Comparison of ENCODE assay signal across 8 mouse cellular contexts in the genomic region with DNA sequence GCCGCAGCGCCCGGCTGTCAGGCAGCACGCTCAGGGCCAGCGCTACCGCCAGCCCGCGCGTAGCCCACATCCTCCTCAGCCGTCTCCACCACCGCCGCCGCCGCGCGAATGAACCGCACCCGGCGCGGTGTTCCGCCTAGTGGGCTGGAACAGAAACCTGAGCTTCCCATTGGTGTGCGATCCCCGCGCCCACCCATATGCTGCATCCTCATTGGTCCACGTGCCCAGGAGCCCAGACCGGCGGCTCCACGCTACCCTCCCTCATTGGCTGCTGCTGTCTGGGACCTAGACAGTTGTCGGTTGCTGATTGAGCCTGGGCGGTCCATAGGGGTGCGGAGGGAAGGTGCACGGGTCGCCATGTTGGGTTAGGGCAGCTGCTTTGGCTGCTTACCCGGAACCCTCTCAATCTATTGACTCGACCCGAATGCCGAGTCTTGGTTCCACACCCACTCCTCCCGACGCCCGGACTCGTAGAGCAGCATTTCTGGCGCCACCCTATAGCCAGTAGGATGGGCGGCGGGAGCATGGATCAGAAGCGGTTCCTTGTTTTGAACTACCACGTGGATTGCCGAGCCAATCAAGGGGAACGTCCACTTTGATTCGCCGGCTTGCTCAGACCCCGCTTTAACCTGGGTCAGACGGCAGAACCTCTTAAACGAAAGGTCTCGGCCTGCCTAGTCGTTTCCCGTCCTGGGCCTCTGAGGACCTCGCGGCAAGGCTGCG. TPM values are rescaled to one million over a fixed set of nuclear protein-coding genes. Genes with fewer than 3 reads are reported as not detected.
DNase-seq lines count a peak whose midpoint lies in the region; ATAC-seq and TF ChIP-seq lines count a peak whose summit lies in the region.

Gene Manf, minus strand, starts transcription at position 151 of the 723 bp plus-strand sequence.

- H3K9me3 ChIP-seq in forebrain, embryonic 10.5 days = no peaks in the 10 kb centered on the region
- H3K9me3 ChIP-seq in heart, embryonic 15.5 days (replicated peaks) = no peaks in the 10 kb centered on the region
- no peaks in the 10 kb centered on the region for H3K9me3 ChIP-seq in liver, embryonic 14.5 days (ENCODE audit: control insufficient read depth, low read length)
- no peaks in the 10 kb centered on the region for H3K9me3 ChIP-seq in neural tube, embryonic 11.5 days (ENCODE audit: control insufficient read depth, low read length)
- no peaks in the 10 kb centered on the region for H3K9me3 ChIP-seq in stomach, postnatal 0 days (ENCODE audit: control insufficient read depth, low read length)

- under 1% methylated on average over 59 of the region's 59 CpGs for WGBS in forebrain, embryonic 10.5 days
- WGBS in heart, embryonic 15.5 days = under 1% methylated on average over 59 of the region's 59 CpGs
- WGBS in liver, embryonic 14.5 days (ENCODE audit: insufficient replicate concordance) = under 1% methylated on average over 59 of the region's 59 CpGs
- WGBS in neural tube, embryonic 11.5 days = under 1% methylated on average over 59 of the region's 59 CpGs
- under 1% methylated on average over 53 of the region's 59 CpGs for WGBS in stomach, postnatal 0 days

- no peak; the same call in 1 of the 2 replicates for TF ChIP-seq EP300 in liver, embryonic 14.5 days (IDR thresholded peaks at IDR 0.05; ENCODE audit: low read depth)
- TF ChIP-seq EP300 in stomach, postnatal 0 days (optimal IDR thresholded peaks at IDR 0.05) = no peak

- DNase-seq in CD8-positive naive resting alpha-beta T cell, adult 2 months (ENCODE audit: low read depth in 2 of 2, low spot score in 2 of 2) = peak; percentile 95 to 97
- DNase-seq in c-Kit-positive CD71-negative TER-119-negative erythroid progenitor cells, embryonic 14.5 days (ENCODE audit: low read depth) = peak; percentile 93
- DNase-seq in forebrain, embryonic 10.5 days (ENCODE audit: extremely low spot score, low spot score) = peak; percentile 98
- DNase-seq in kidney, postnatal 25 days = peak; percentile 98 to 100
- DNase-seq in liver, embryonic 14.5 days (ENCODE audit: low read depth in 3 of 3, low spot score in 3 of 3) = peak; percentile 98 to 99 (median 98)
- peak; percentile 98 for DNase-seq in neural tube, embryonic 11.5 days (ENCODE audit: low spot score)
- DNase-seq in stomach, postnatal 0 days (ENCODE audit: low spot score) = peak; percentile 98

- peak within 1 kb of the TSS; percentile 92 for H3K9ac ChIP-seq in heart, embryonic 15.5 days
- peak within 1 kb of the TSS; percentile 95 for H3K9ac ChIP-seq in liver, embryonic 14.5 days (replicated peaks)
- peak within 1 kb of the TSS; percentile 97 for H3K9ac ChIP-seq in neural tube, embryonic 11.5 days (ENCODE audit: low read length)
- H3K9ac ChIP-seq in stomach, postnatal 0 days (ENCODE audit: low read length) = peak within 1 kb of the TSS; percentile 89

- TF ChIP-seq CTCF in liver, embryonic 14.5 days (IDR thresholded peaks at IDR 0.05; ENCODE audit: low read depth) = peak; percentile 35
- peak; percentile 49 for TF ChIP-seq CTCF in stomach, postnatal 0 days (IDR thresholded peaks at IDR 0.05; ENCODE audit: low read depth)

- peaks cover 49% of the 10 kb centered on the region for H3K36me3 ChIP-seq in forebrain, embryonic 10.5 days (replicated peaks)
- peaks cover 24% of the 10 kb centered on the region for H3K36me3 ChIP-seq in heart, embryonic 15.5 days
- H3K36me3 ChIP-seq in liver, embryonic 14.5 days (replicated peaks; ENCODE audit: control insufficient read depth, insufficient read depth, low read depth) = peaks cover 28% of the 10 kb centered on the region
- peaks cover 13% of the 10 kb centered on the region for H3K36me3 ChIP-seq in neural tube, embryonic 11.5 days (ENCODE audit: control insufficient read depth, insufficient read depth, low read length)
- H3K36me3 ChIP-seq in stomach, postnatal 0 days (ENCODE audit: control insufficient read depth, insufficient read depth, low read length) = 0 out of 2 replicates have a peak, but pooled peaks cover 3% of the 10 kb centered on the region

- H3K27ac ChIP-seq in forebrain, embryonic 10.5 days = peak within 1 kb of the TSS; percentile 95
- H3K27ac ChIP-seq in heart, embryonic 15.5 days = peak within 1 kb of the TSS; percentile 97
- H3K27ac ChIP-seq in liver, embryonic 14.5 days = peak within 1 kb of the TSS; percentile 83
- peak within 1 kb of the TSS; percentile 89 for H3K27ac ChIP-seq in neural tube, embryonic 11.5 days (ENCODE audit: low read depth, low read length)
- peak within 1 kb of the TSS; percentile 96 for H3K27ac ChIP-seq in stomach, postnatal 0 days (replicated peaks)

- peak; percentile 98 for ATAC-seq in heart, embryonic 15.5 days (replicated peaks; ENCODE audit: insufficient number of reproducible peaks, insufficient read depth, low FRiP score, low read depth)
- ATAC-seq in liver, embryonic 14.5 days (ENCODE audit: insufficient read depth) = peak; percentile 94
- peak; percentile 99 for ATAC-seq in neural tube, embryonic 11.5 days (ENCODE audit: insufficient read depth, low FRiP score, low TSS enrichment)
- peak; percentile 98 for ATAC-seq in stomach, postnatal 0 days (ENCODE audit: low FRiP score, low TSS enrichment)

- H3K27me3 ChIP-seq in forebrain, embryonic 10.5 days (ENCODE audit: poor library complexity, severe bottlenecking) = no peaks in the 10 kb centered on the region
- H3K27me3 ChIP-seq in heart, embryonic 15.5 days = no peaks in the 10 kb centered on the region
- no peaks in the 10 kb centered on the region for H3K27me3 ChIP-seq in liver, embryonic 14.5 days (ENCODE audit: control insufficient read depth, insufficient read depth, low read length)
- H3K27me3 ChIP-seq in neural tube, embryonic 11.5 days (ENCODE audit: control insufficient read depth, insufficient read depth, low read length) = no peaks in the 10 kb centered on the region
- no peaks in the 10 kb centered on the region for H3K27me3 ChIP-seq in stomach, postnatal 0 days (ENCODE audit: control insufficient read depth, insufficient read depth, low read length)

- H3K4me3 ChIP-seq in forebrain, embryonic 10.5 days = peak within 1 kb of the TSS; percentile 86
- peak within 1 kb of the TSS; percentile 94 for H3K4me3 ChIP-seq in heart, embryonic 15.5 days
- H3K4me3 ChIP-seq in liver, embryonic 14.5 days (ENCODE audit: insufficient read depth in 1 of 2, low read depth in 2 of 2, low read length in 2 of 2) = peak within 1 kb of the TSS; percentile 84 to 95
- H3K4me3 ChIP-seq in neural tube, embryonic 11.5 days (ENCODE audit: low read depth, low read length) = peak within 1 kb of the TSS; percentile 92
- H3K4me3 ChIP-seq in stomach, postnatal 0 days (ENCODE audit: low read depth, low read length) = peak within 1 kb of the TSS; percentile 80

- H3K4me1 ChIP-seq in forebrain, embryonic 10.5 days = peaks cover 54% of the 10 kb centered on the region
- peaks cover 29% of the 10 kb centered on the region for H3K4me1 ChIP-seq in heart, embryonic 15.5 days (replicated peaks)
- H3K4me1 ChIP-seq in liver, embryonic 14.5 days (replicated peaks; ENCODE audit: control insufficient read depth in 2 of 2, insufficient read depth in 2 of 2, low read length in 1 of 2) = peaks cover 10 to 26% of the 10 kb centered on the region in 2 experiments
- H3K4me1 ChIP-seq in neural tube, embryonic 11.5 days (ENCODE audit: control insufficient read depth, insufficient read depth, low read length) = peaks cover 15% of the 10 kb centered on the region
- no peaks in the 10 kb centered on the region for H3K4me1 ChIP-seq in stomach, postnatal 0 days (replicated peaks; ENCODE audit: control insufficient read depth, insufficient read depth)

- peak within 1 kb of the TSS; percentile 85 for H3K4me2 ChIP-seq in heart, embryonic 15.5 days
- peak within 1 kb of the TSS; percentile 99 for H3K4me2 ChIP-seq in liver, embryonic 14.5 days (ENCODE audit: low read depth)
- H3K4me2 ChIP-seq in neural tube, embryonic 11.5 days (ENCODE audit: low read depth) = peak within 1 kb of the TSS; percentile 64
- H3K4me2 ChIP-seq in stomach, postnatal 0 days (replicated peaks; ENCODE audit: low read depth) = peak within 1 kb of the TSS; percentile 78

RNA-seq across cellular contexts. Expression of gene Manf, which starts in this region (rescaled TPM):
- 249 and 277 TPM in 2 replicates for polyA plus RNA-seq in forebrain, embryonic 10.5 days (2016; fragmentation: Nextera tagmentation; extraction: Ambion mirVana)
- polyA plus RNA-seq in heart, embryonic 15.5 days (2015; fragmentation: Nextera tagmentation; extraction: Ambion mirVana) = 188 and 199 TPM in 2 replicates
- polyA plus RNA-seq in liver, embryonic 14.5 days (2012; rRNA removed) = 13.4 and 52.1 TPM in 2 replicates
- polyA plus RNA-seq in liver, embryonic 14.5 days (2014; fragmentation: Nextera tagmentation; extraction: Ambion mirVana) = 135 and 159 TPM in 2 replicates
- polyA plus RNA-seq in neural tube, embryonic 11.5 days (2014; fragmentation: Nextera tagmentation; extraction: Ambion mirVana) = 284 and 297 TPM in 2 replicates
- 370 and 385 TPM in 2 replicates for polyA plus RNA-seq in stomach, postnatal 0 days (2015; fragmentation: Nextera tagmentation; extraction: Ambion mirVana)

Comparison
In these comparisons a context has a peak if more than half of its experiments do, and no peak if none do; other contexts are left out.
1. Peak in every context shown above with its lines: DNase-seq, ATAC-seq, H3K4me3 ChIP-seq and H3K27ac ChIP-seq.